Mouse (Mus musculus) lung, embryonic 15.5 days (tissue): ENCODE measurements at regions not wholly inside any gene's neighbourhood (a gene's known extent, or its start where the extent isn't known, plus 50 kb on each side); places are given as distances from the start of the nearest gene placed in this dataset.
"Not testable (repeated sequence)": the region's sequence is repeated elsewhere in the genome, so short reads cannot be mapped to it uniquely, and the experiment has no call there.

ENCODE experiments used
- ATAC-seq: fragments of 200-750 bp; cut with Nextera tagmentation; 2 replicates; pipeline ENCODE4 v1.8.0; 2017; ENCODE audit warnings: moderate number of reproducible peaks, borderline replicate concordance; ENCODE audit not compliant: low FRiP score, low TSS enrichment; ENCODE audit errors: extremely low read depth
- H3K27ac ChIP-seq: fragments of 300-500 bp; sonication (generic); 2 replicates; pipeline ENCODE4 v1.5.1; 2015; ENCODE audit warnings: moderate library complexity, mild to moderate bottlenecking, inconsistent platforms
- H3K27me3 ChIP-seq: fragments of 300-500 bp; sonication (generic); 2 replicates; pipeline ENCODE4 v1.6.1; 2015; ENCODE audit warnings: inconsistent platforms
- H3K36me3 ChIP-seq: fragments of 300-500 bp; sonication (generic); 2 replicates; pipeline ENCODE4 v1.6.1; 2015; ENCODE audit warnings: inconsistent platforms
- H3K4me1 ChIP-seq: fragments of 300-500 bp; sonication (generic); 2 replicates; pipeline ENCODE4 v1.6.1; 2015; ENCODE audit warnings: inconsistent platforms
- H3K4me2 ChIP-seq: fragments of 300-500 bp; sonication (generic); 2 replicates; pipeline ENCODE4 v1.6.1; 2015; ENCODE audit warnings: inconsistent platforms, mild to moderate bottlenecking, moderate library complexity
- H3K4me3 ChIP-seq: fragments of 300-500 bp; sonication (generic); 2 replicates; pipeline ENCODE4 v1.5.1; 2015; ENCODE audit warnings: mild to moderate bottlenecking, inconsistent platforms
- H3K9ac ChIP-seq: fragments of 300-500 bp; sonication (generic); 2 replicates; pipeline ENCODE4 v1.6.1; 2015; ENCODE audit warnings: inconsistent platforms
- H3K9me3 ChIP-seq: fragments of 300-500 bp; sonication (generic); 2 replicates; pipeline ENCODE4 v1.6.1; 2016; ENCODE audit warnings: inconsistent platforms
- WGBS: fragments of 180-500 bp; shearing (Covaris S2); methylation state at CpG from one replicate; pipeline ENCODE4 v1.1.7; 2015; 5-methylcytosine and 5-hydroxymethylcytosine counted together

DNA sequence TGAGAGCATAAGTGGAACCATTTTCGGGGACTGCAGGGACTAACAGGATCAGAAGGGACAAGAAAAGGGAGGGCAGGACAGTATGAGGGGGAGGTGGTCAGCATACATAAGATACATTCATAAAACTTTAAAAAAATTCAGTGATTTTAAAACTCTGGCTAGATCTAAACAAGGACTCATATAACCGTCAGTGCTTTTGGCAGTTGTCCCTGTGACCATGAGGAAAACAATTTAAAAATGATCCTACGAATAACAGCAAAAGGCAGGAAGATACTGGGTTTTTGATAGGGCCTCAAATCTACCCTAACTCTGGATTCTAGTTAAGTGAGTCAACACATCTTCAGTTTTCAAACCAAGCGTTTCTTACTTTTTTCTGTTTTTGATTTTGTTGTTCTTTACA is 106.9 kb upstream of the Eif4g2 start:
- Histone ChIP-seq H3K4me3 (no peak overlapping the region), H3K4me2 (no peak overlapping the region), H3K4me1 (0 out of 2 replicates have a peak, but pooled peaks cover 3% of the 10 kb centered on the region), H3K9ac (no peak overlapping the region), H3K27ac (no peak overlapping the region), H3K9me3 (no peaks in the 10 kb centered on the region), H3K36me3 (no peaks in the 10 kb centered on the region), H3K27me3 (no peaks in the 10 kb centered on the region)
- no peak for ATAC-seq
- 57% methylated on average over 4 of the region's 4 CpGs for WGBS

GRCm38 (mm10) chr7:111185954-111186353 is 103.1 kb upstream of the Eif4g2 start:
- H3K27ac ChIP-seq: no peak overlapping the region
- no peak overlapping the region for H3K9ac ChIP-seq
- H3K9me3 ChIP-seq: no peaks in the 10 kb centered on the region
- no peak for ATAC-seq
- no peaks in the 10 kb centered on the region for H3K36me3 ChIP-seq
- no peaks in the 10 kb centered on the region for H3K27me3 ChIP-seq
- 0 out of 2 replicates have a peak, but pooled peaks cover 3% of the 10 kb centered on the region for H3K4me1 ChIP-seq
- no peak overlapping the region for H3K4me3 ChIP-seq
- 62% methylated on average over 7 of the region's 7 CpGs for WGBS
- H3K4me2 ChIP-seq: no peak overlapping the region

DNA sequence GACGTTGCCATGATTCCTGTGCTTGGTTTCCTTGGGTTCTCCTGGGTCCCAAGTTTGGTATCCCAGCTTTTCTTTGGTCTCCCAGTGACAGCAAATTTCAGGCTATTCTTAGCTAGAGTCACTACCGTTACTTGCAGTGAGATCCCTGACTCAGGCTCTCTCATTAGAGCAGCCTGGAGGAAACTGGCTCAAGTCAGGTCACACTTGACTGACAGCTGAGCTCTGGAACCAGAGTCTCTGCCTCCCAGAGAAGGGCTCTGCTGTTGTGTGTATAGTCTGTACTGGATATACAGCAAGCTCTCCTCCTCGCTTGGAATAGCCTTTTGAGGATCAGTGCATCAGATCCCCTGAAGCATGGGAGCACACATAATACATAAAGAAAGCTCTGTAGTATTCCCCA is 100.7 kb upstream of the Eif4g2 start:
- ATAC-seq: no peak
- no peak overlapping the region for H3K4me3 ChIP-seq
- no peak overlapping the region for H3K9ac ChIP-seq
- H3K4me2 ChIP-seq: no peak overlapping the region
- H3K4me1 ChIP-seq: peaks cover 17% of the 10 kb centered on the region
- 66% methylated on average over 3 of the region's 3 CpGs for WGBS
- no peaks in the 10 kb centered on the region for H3K36me3 ChIP-seq
- H3K27me3 ChIP-seq: no peaks in the 10 kb centered on the region
- H3K9me3 ChIP-seq: no peaks in the 10 kb centered on the region
- H3K27ac ChIP-seq: no peak overlapping the region

DNA sequence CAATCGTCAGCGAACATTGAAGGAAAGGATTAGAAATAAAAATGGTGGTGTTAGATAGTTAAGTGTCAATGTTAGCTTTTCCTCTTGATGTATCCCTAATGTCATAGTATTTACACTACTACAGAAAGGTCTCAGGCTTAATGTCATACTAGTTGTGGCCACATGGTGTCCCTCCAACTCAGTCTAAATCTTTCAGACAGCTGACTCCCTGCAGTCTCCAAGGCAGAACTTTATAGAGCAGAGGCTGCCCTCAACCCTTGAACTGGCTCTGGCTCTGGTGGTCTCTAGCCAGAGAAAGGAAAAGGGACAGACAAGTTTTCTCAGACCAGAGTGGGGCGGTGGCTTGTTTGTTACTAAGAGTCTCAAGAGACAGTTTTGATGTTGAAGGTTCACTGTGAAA is 99.5 kb upstream of the Eif4g2 start:
- no peaks in the 10 kb centered on the region for H3K9me3 ChIP-seq
- H3K4me2 ChIP-seq: no peak overlapping the region
- H3K27ac ChIP-seq: no peak overlapping the region
- H3K9ac ChIP-seq: no peak overlapping the region
- 30% methylated on average over 3 of the region's 3 CpGs for WGBS
- H3K27me3 ChIP-seq: no peaks in the 10 kb centered on the region
- no peaks in the 10 kb centered on the region for H3K36me3 ChIP-seq
- peaks cover 17% of the 10 kb centered on the region for H3K4me1 ChIP-seq
- no peak for ATAC-seq
- H3K4me3 ChIP-seq: no peak overlapping the region

- H3K9ac ChIP-seq: no peak overlapping the region
Observed at GRCm38 (mm10) chr7:111179401-111180271, 96.8 kb upstream of the Eif4g2 start.

DNA sequence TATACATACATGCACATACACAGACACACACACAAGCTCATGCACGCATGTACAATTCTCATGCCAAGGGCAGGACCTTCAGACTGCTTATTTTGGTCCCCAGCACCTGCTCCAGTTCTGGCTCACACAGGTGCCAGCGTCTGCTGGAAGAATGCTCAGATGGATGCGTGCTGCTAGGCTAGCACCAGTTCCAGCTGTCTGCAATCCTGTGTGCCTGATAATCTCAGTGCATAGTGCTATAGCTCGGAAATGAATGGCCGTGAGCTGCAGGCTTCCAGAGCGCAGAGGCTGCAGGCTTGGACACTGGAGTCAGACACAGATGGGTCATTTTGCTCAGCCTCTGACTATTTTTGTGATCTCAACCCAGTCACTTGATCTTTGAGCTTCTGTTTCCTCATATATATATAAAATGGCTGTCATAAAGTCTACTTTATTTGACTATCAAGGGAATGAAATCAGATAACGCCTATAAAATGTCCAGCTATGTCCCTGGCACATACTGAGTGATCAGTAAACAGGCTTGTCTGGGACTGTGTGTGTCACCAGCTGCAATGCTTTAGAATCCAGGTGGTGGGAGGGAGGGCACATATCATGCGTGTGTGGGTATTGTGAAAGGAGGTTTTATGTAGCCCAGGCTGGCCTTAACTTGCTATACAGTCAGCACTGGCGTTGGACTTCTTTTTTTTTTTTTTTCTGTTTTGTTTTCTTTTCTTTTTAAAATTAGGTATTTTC is 91.7 kb upstream of the Eif4g2 start:
- Histone ChIP-seq H3K36me3 (no peaks in the 10 kb centered on the region), H3K27me3 (no peaks in the 10 kb centered on the region), H3K4me3 (no peak overlapping the region), H3K9ac (no peak overlapping the region), H3K4me2 (no peak overlapping the region), H3K27ac (no peak overlapping the region), H3K4me1 (peaks cover 11% of the 10 kb centered on the region), H3K9me3 (no peaks in the 10 kb centered on the region)
- ATAC-seq: peak; percentile 73; the same call in 1 of the 2 replicates
- 62% methylated on average over 9 of the region's 9 CpGs for WGBS

More at GRCm38 (mm10) chr7:111179401-111180271, 96.8 kb upstream of the Eif4g2 start:
- no peaks in the 10 kb centered on the region for H3K9me3 ChIP-seq
- H3K4me3 ChIP-seq: no peak overlapping the region
- peak overlapping the region; percentile 66 for H3K27ac ChIP-seq
- peaks cover 17% of the 10 kb centered on the region for H3K4me1 ChIP-seq
- no peaks in the 10 kb centered on the region for H3K27me3 ChIP-seq
- WGBS: 23% methylated on average over 7 of the region's 7 CpGs
- ATAC-seq: peak; percentile 88
- no peaks in the 10 kb centered on the region for H3K36me3 ChIP-seq
- H3K4me2 ChIP-seq: no peak overlapping the region

GRCm38 (mm10) chr7:111172061-111172460 is 89.2 kb upstream of the Eif4g2 start:
- Histone ChIP-seq H3K4me3 (no peak overlapping the region), H3K27me3 (no peaks in the 10 kb centered on the region), H3K4me2 (no peak overlapping the region), H3K4me1 (0 out of 2 replicates have a peak, but pooled peaks cover 4% of the 10 kb centered on the region), H3K27ac (no peak overlapping the region), H3K9ac (no peak overlapping the region), H3K9me3 (no peaks in the 10 kb centered on the region), H3K36me3 (no peaks in the 10 kb centered on the region)
- 78% methylated on average over 2 of the region's 2 CpGs for WGBS
- no peak for ATAC-seq

GRCm38 (mm10) chr7:111168546-111169233 is 85.9 kb upstream of the Eif4g2 start:
- not testable (repeated sequence) for H3K27ac ChIP-seq, H3K4me3 ChIP-seq, ATAC-seq, H3K27me3 ChIP-seq, H3K9ac ChIP-seq, H3K4me1 ChIP-seq, H3K36me3 ChIP-seq, H3K4me2 ChIP-seq, H3K9me3 ChIP-seq
- 91% methylated on average over 3 of the region's 3 CpGs for WGBS

- no peak overlapping the region for H3K9ac ChIP-seq
- WGBS: 79% methylated on average over 3 of the region's 3 CpGs
- H3K9me3 ChIP-seq: no peaks in the 10 kb centered on the region
- no peak overlapping the region for H3K4me3 ChIP-seq
- no peak overlapping the region for H3K27ac ChIP-seq
- no peak overlapping the region for H3K4me2 ChIP-seq
- H3K4me1 ChIP-seq: no peaks in the 10 kb centered on the region
- H3K36me3 ChIP-seq: no peaks in the 10 kb centered on the region
- H3K27me3 ChIP-seq: no peaks in the 10 kb centered on the region
- no peak for ATAC-seq
Observed at GRCm38 (mm10) chr7:111164994-111165393, 82.2 kb upstream of the Eif4g2 start.

- Histone ChIP-seq H3K9ac (no peak overlapping the region), H3K4me1 (no peaks in the 10 kb centered on the region), H3K36me3 (no peaks in the 10 kb centered on the region), H3K4me3 (no peak overlapping the region), H3K9me3 (no peaks in the 10 kb centered on the region), H3K27ac (no peak overlapping the region), H3K4me2 (no peak overlapping the region), H3K27me3 (no peaks in the 10 kb centered on the region)
- ATAC-seq: no peak
- WGBS: 59% methylated on average over 3 of the region's 3 CpGs
Observed at GRCm38 (mm10) chr7:111164276-111164675, 81.4 kb upstream of the Eif4g2 start.

GRCm38 (mm10) chr7:111163861-111164260 is 81.0 kb upstream of the Eif4g2 start:
- no peaks in the 10 kb centered on the region for H3K36me3 ChIP-seq
- ATAC-seq: no peak
- no peak overlapping the region for H3K27ac ChIP-seq
- WGBS: 46% methylated on average over 3 of the region's 3 CpGs
- no peaks in the 10 kb centered on the region for H3K9me3 ChIP-seq
- H3K4me1 ChIP-seq: no peaks in the 10 kb centered on the region
- no peak overlapping the region for H3K9ac ChIP-seq
- H3K4me2 ChIP-seq: no peak overlapping the region
- no peaks in the 10 kb centered on the region for H3K27me3 ChIP-seq
- H3K4me3 ChIP-seq: no peak overlapping the region

GRCm38 (mm10) chr7:111163321-111163720 is 80.5 kb upstream of the Eif4g2 start:
- ATAC-seq: no peak
- no peak overlapping the region for H3K9ac ChIP-seq
- H3K27ac ChIP-seq: no peak overlapping the region
- no peaks in the 10 kb centered on the region for H3K9me3 ChIP-seq
- H3K27me3 ChIP-seq: no peaks in the 10 kb centered on the region
- no peaks in the 10 kb centered on the region for H3K4me1 ChIP-seq
- 82% methylated on average over 8 of the region's 8 CpGs for WGBS
- no peak overlapping the region for H3K4me3 ChIP-seq
- no peak overlapping the region for H3K4me2 ChIP-seq
- H3K36me3 ChIP-seq: no peaks in the 10 kb centered on the region
